Mouse (Mus musculus): ENCODE data around the gene Tmbim1. TPM values are rescaled to one million over a fixed set of nuclear protein-coding genes. Genes with fewer than 3 reads are reported as not detected.
"Not testable (repeated sequence)": the region's sequence is repeated elsewhere in the genome, so short reads cannot be mapped to it uniquely, and the experiment has no call there.

The Tmbim1 gene
- total RNA-seq, 2 experiments from 2014 or later: 45.8 to 50.5 TPM

DNA sequence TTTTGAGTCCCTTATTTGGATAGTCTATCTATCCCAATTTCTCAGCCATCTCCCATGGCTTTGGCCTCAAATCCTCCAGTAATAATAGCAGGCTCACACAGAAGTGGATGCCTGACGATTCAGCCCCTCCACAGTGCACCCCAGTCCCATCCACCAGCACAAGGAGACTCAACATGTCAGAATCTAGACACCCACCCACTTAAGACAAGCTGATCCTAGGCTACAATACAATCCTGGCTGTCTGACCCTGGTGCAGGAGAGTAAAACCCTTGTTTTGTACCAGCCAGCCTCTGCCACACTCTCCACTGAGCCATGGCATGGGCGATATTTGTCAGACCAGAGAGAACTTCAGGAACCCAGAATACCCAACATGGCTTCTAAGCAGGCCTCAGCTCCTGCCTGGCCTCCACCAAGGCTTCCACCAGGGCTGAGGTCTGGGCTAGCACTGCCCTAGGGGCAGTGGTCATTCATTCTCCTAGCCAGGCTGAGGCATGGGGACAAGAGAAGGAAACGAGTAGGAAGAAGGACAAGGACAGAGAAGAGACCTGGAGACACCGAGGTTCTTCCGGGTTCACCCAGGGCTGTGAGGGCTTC, 7.2 kb downstream of the Tmbim1 start:
- DNase-seq: no peak
- intact Hi-C loops (cut with DNase I): no loop called here

DNA sequence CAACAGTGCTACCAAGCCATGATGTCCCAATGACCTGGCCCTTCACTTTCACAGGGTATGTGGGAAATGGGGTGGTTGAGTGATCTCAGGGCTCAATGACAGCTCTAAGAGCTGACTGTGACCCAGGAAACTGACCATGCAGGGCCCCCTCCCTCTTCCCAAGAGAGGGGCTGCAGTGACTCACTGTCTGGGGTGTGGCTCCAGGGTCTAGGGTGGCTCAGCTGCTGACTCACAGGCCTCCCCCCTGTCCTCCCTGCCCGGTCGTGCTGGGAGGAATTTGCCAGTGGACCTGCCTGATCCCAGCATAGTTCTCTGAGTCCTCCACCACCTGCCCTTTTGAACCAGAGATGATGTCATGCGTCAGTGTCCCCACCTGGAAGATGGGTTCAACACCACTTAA, 8.2 kb downstream of the Tmbim1 start:
- intact Hi-C loops (cut with DNase I): no loop called here
- DNase-seq: peak; percentile 47 to 61

DNA sequence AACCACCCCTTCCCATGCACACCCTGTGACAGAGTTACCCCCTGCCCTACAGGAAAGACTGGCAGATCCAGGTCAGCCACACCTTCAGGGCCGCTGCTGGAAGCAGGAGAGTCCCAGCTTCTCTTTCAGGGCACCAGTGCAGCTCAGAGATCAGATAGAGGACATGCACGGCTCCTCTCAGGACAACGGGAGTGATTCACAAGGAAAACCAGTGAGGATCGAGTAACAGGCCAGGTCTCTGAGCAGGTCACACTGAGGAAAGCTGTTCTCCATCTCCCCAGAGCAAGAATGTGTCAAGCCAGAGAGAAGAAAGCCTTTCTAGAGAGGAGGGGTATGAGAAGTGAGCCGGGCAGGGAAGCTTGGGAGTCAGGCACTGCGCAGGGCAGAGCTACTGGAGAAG, 8.9 kb downstream of the Tmbim1 start:
- no peak for DNase-seq
- intact Hi-C loops (cut with DNase I): no loop called here

DNA sequence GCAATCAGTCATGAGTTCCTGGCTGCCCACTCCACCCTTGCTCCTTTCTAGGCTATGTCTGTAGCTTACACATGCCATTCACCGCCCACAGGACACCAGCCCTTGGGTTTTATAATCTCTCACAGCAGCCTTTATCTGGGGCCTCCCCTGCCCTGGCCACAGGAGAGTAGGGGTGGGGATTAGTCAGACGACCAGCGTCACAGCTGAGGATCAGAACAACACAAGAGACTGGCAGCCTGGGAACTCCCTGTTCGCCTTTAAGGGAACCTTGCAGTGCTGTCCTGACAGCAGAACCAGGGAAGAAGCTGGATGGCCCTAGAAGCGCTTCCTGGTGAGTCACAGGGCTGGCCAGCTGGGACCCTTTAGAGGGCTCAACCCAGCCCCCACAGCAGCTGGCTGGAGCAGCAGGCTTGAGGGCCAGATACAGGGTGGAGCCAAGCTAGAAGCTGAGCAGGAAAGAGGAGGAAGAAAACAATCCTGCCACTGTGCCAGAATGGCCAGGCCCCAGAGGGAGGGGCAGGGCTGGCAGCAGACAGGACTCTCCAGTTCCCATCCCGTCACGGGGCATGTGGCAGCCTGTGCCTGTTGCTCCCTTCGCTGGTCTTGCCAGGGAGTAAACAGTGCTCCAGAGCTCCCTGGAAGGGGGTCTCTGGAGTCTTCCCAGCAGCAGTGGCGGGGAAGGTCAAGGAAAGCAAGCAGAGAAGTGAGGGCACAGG, 9.8 kb downstream of the Tmbim1 start:
- peak; percentile 90 to 93 for DNase-seq
- intact Hi-C loops (cut with DNase I): no loop called here

DNA sequence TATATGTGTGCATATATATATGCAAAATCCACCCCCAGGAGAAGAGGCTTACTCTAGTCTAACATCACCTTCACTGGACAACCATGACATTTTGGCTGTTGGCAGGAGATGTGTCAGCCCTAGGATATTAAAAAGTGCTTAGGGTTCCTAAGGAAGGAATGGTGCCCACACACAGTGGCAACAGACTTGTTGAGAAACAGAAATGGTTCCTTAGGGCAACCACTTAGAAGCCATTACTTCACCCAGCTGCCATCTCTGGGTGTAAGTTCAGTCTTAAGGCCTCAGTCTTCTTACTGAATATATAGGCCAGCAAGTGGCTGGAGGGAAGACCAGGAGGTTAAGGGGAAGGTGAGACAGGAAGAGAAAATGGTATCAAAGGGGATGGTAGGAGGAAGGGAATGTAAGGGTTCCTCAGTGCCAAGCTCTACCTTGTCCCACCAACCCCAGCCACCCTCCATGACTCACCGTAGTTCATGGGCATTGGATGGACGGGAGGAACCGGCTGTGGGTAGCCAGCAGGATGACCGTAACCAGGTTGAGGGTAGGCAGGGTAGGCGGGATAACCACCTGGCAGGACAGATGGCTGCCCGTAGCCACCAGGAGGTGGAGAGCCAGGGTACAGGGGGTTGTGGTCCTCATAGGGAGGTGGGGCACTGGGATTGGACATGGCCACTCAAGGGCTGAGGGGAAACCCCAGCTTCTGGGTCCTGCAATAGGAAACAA, 10.5 kb downstream of the Tmbim1 start:
- intact Hi-C loops (cut with DNase I): no loop called here
- DNase-seq: no peak

DNA sequence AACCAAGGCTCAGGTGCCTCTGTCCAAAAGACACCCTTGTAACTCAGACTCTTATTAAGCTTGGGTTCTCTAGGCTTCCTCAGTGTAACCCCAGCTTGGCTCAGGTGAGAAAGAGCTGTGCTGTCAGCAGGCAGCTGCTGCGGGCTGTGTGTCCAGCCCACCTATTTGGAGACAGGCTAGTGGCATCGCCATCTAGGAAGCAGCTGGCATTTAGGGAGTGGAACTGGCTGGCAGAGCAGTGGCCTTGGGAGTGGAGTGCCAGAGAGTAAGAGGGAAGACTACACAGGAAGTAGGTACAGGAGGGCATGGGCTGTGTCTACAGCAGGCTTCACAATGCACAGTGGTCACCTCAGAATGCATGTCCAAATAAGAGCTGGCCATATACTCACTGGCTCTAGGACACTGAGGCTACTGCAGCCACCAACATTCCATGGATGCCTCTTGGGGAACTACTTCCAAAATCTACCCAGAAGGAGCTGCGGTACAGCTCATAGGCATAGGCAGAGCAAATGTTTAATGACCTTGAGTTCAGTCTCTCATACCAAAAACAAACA, 11.3 kb downstream of the Tmbim1 start:
- intact Hi-C loops (cut with DNase I): no loop called here
- DNase-seq: no peak

DNA sequence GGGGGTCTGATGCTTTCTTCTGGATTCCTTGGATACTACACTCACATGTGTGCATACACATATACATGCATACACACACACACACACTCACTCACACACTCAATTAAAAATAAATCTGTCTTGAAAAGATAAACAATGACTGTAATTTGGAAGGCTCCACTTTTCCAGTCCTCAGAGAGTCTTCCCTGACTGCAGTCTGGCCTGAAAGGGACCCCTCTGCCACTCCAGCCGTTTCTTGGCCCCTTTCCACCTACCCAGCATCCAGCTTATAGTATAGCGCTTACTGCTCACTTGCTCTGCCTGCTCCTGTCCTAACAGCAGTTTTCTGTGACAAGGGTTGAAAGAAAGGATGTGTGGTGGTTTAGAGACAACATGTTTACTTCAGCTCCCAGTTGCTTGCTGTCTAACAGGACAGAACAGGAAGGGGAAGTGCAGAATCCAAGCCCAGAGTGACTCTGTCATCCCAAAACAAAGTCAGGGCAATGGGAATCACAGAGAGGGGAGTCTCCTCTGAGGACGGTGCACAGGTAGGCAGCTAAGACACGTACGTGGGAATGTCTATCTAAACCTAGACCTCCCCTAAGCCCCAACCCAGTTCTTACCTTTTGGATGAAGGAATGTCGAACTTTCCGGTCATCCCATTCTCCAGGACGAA, 12.0 kb downstream of the Tmbim1 start:
- intact Hi-C loops (cut with DNase I): loop anchor here (2.0 kb wide), 1 partner anchor 13 kb away; no protein-coding TSS in a partner anchor
- no peak for DNase-seq

DNA sequence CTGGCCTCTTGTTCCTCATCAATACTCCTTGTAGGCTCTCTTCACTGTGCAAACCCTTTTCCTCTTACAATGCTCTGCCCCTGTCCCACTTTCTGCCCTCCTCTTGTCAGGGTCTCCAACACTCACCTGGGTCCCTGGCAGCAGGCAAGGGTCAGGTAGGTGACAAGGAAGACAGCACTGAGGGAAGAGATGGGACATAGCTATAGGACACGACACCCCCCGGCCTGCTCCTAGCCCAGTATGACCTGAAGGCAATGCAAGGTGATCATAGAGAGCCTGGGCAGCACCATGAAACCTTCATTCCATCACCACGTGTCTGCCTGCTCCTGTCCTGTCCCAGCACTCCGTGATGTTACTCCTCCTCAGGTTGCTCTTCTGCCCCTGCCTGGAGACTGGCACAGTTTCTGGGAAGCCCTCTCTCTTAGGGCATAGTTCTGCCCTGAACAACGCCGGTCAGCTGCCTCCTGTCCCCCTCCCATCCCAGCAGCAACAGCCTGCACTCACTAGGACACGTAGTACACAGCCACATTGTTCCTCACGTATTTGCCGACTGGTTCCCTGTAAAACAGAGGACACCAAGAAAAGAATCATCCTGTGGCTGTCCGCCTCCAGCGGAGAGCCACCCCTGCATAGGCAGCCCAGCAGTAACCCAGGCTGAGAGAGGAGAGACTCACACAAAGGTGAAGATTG, 12.9 kb downstream of the Tmbim1 start:
- DNase-seq: no peak
- intact Hi-C loops (cut with DNase I): loop anchor here (2.0 kb wide), 1 partner anchor 14 kb away; no protein-coding TSS in a partner anchor

DNA sequence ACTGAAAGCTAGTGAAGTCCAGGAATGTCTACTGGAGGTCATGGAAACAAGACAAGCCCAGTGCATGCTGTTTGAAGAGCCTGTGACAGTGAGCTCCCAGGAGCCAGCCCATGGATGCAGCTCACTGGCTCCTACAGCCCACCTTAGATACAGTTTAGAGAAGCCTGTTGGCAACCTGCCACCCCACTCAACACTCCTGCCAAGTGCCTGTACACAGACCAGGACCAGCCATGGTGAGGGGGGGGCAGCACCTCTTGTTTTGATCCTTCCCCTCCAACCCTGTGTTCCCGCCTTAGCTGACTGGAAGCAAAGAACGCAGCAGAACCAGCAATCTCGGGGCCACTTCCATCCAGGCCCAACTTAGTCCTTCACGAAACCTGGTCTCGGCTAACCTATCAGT, 15.3 kb downstream of the Tmbim1 start:
- intact Hi-C loops (cut with DNase I): no loop called here
- DNase-seq: peak in 1 of 2 experiments; percentile 49

DNA sequence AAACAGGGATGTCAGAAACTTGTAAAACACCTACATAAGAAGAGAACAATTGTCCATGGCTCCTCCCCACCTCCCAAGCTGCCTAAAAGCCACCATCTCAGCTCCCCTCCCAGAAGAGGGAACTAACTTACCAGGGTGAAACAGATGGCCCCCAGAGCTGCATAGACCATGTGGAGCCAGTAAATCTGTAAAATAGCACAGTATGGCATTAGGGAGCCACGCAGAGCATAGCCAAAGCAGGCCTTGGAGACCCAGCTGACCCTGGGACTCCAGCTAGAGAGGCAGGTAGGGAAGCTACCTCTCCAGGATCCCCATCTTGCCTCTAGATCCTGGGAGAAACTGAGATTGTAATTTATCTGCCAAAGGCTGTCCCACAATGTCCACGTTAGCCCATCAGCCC, 15.7 kb downstream of the Tmbim1 start:
- no peak for DNase-seq
- intact Hi-C loops (cut with DNase I): loop anchor here (2.0 kb wide), 1 partner anchor 23 kb away; no protein-coding TSS in a partner anchor

DNA sequence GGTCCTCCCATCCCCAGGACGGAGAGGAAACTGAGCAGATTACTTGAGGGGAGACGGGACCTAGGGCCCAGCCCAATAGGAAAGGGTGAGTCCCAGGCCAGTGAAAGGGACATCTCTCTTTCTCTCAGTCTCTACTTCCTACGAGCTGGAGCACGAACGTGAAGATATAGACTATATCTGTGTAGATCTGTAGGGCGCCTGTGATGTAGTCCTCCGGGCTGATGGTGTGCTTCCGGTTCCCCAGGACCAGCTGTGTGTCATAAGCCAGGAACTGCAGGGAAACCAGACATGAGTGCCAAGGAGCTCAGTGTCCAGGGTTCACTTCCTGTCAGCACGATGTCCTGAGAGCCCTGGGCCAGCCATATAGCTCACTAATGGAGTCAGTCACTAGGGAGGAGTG, 16.2 kb downstream of the Tmbim1 start:
- no peak for DNase-seq
- intact Hi-C loops (cut with DNase I): loop anchor here (2.0 kb wide), 1 partner anchor 24 kb away; no protein-coding TSS in a partner anchor

DNA sequence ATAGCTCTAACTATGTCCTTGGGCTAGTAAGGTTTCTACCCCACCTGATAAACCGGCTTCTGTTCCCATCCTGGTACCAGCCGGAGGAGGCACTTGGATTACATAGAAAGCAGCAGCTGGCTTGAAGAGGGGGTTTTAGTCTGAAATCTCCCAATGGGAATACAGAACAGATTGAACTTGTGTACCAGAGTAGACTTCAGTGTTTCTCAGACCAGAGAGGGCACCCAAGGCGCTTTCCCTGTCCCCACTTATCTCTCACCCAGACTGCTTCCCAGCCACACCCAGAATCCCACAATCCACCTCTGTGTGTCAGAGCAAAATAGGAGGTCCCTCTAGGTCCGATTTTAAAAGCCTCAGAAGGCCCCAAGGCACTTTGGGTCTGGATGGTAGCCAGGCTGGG, 17.1 kb downstream of the Tmbim1 start:
- intact Hi-C loops (cut with DNase I): loop anchor here (2.0 kb wide), 1 partner anchor 24 kb away; no protein-coding TSS in a partner anchor
- DNase-seq: no peak

DNA sequence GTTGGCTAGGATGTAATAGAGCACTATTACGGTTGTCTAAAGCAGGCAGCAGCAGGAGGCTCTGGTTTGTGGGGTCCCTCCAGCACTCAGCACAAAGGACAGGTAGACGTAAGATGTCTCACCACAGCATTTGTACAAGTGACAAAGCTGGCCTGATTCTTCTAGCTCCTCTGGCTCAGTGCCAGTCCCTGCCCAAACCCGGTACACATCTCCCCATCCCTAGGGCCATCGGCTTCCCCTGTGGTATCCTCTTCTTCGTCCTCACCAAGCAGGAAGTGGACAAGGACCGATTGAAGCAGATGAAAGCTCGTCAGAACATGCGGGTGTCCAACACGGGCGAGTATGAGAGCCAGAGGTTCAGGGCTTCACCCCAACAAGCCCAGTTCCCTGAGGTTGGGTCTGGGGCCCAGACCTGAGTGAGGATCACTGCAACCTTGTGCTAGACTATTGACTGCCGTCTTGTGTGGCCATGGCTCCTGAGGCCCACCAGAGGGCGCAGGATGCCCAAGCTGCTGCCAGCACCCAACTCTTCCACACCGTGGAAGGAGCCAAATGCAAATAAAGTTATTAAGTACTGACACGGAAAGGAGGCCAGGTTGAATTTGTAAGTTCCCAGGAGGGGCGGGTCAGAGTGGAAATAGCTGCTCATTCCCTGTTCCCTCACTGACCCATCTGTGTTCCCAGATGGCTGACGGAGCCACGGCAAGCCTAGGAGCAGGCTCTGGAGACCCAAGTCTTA, 18.4 kb downstream of the Tmbim1 start:
- DNase-seq: not testable (repeated sequence)
- intact Hi-C loops (cut with DNase I): loop anchor here (2.0 kb wide), 1 partner anchor 44 kb away; no protein-coding TSS in a partner anchor

DNA sequence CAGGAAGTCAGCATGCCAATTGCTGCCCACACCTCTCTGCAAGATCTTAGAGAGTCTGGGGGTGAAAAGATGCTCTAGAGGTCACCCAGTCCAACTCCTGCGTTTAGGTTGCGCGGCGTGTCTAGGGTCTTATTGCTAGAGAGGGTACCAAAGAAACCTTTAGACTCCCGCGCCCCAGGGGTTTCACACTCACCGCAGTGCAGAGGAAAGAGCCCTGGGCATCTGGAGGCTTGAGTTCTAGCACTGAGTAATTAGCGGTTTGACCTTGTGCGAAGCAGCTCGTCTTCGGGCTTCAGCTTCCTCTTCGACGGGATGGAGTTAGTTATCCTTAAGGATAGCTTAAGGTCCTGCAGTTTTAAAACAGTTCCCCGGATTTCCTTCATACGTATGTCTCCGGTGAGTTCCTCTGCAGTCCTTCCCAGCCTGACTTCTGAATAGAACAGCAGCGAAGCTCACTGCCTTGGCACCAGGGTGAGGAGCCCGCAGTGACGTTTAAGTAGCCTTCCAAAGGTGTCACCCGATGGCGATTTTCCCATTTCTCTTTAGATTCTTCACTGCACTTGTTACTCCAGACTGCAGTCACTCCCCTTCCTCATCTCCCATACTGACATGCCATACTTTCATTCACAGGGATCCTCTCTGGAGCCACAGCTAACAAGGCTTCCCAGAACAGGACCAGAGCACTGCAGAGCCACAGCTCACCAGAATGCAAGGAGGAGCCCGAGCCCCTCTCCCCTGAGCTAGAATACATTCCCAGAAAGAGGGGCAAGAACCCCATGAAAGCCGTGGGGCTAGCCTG, 20.0 kb downstream of the Tmbim1 start:
- DNase-seq: no peak
- intact Hi-C loops (cut with DNase I): loop anchor here (2.0 kb wide), 6 partner anchors 19 to 167 kb away; partner anchors contain the start of genes Arpc2, Catip and Tmbim1

DNA sequence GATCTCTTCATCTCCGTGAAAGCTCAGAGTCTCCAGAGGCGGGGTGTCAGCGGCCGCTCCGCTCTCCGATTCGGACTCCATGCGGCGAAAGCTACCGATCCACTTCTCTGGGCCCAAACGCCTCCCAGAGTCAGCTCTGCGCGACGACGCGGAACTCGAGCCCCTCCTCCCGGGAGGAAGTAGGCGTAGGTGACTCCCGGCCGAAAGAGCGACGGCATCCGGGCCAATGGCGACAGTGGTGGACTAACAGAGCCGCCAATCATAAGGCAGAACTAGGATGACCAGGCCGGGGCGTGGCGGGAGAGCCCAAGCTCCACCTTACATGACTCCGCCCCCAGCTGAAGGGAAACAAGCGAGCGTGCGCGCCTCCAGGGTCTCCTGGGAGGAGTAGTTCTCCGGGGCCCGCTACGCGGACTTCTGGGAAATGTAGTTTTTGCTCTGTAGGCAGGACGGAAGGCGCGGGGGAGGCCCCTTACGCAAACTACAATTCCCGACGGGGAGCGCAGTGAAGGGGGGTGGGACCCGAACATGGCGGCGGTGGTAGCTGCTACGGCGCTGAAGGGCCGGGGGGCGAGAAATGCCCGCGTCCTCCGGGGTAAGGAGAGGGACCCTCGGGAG, 20.8 kb downstream of the Tmbim1 start, which contains the start of the genes Aamp and Pnkd:
Gene Aamp, minus strand, starts transcription at position 196 of the 618 bp plus-strand sequence.
Gene Pnkd, plus strand, starts transcription at position 388 of the 618 bp plus-strand sequence.
- DNase-seq: peak; percentile 98

DNA sequence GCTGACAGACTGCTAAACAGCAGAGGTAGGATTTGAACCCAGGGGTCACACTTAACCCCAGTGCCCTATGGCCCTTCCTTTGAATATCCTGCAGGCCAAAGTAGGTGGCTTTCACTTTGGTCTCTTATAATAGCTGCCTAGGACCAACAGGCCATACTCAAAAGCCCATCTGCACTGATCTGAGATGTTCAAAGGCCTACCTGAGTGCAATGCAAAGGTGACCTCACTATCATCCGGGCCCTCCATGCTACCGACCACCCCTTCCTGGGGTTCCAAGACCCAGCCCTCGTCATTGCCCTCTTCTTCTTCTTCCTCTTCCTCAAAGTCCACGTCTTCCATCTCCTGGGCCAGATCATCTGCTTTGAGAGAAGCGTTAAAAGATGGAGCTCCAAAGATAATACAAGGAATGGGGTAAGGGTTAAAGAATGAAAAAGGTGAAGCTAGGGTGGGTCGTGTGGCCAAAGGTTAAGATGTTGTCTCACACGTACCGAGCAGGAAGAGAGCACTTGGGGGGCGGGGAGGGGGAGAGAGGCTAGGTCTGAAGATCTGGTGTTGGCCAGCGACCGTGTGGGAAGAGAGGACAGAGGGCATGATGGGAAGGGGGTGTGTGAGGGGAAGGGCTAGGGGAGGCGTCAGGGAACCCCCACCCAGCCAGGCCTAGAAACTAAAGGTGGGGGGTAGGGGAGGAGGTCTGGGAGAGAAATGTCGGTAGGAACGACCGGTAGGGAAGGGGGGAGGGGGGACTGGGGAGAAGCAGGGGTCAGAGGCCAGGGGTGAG, 21.5 kb downstream of the Tmbim1 start:
- intact Hi-C loops (cut with DNase I): loop anchor here (2.0 kb wide), 5 partner anchors 21 to 169 kb away; partner anchors contain the start of genes Arpc2, Catip and Tmbim1
- peak in 1 of 2 experiments; percentile 47 for DNase-seq

More for the DNA sequence above, 20.8 kb downstream of the Tmbim1 start, which contains the start of the genes Aamp and Pnkd:
- intact Hi-C loops (cut with DNase I): loop anchor here (2.0 kb wide), 5 partner anchors 20 to 168 kb away; partner anchors contain the start of genes Arpc2, Catip and Tmbim1
